Mouse (Mus musculus) heart, embryonic 15.5 days (tissue): Measurements from ENCODE around the gene Cdk5r2. TPM values are rescaled to one million over a fixed set of nuclear protein-coding genes. Genes with fewer than 3 reads are reported as not detected.

Experiments used
- ATAC-seq: fragments of 200-750 bp; cut with Nextera tagmentation; replicated peaks from 2 replicates; pipeline ENCODE4 v1.8.0; 2017; ENCODE audit warnings: low read depth, moderate TSS enrichment; ENCODE audit not compliant: insufficient number of reproducible peaks, insufficient read depth, low FRiP score
- H3K27ac ChIP-seq: fragments of 300-500 bp; sonication (generic); 2 replicates; pipeline ENCODE4 v1.5.1; 2015; ENCODE audit warnings: mild to moderate bottlenecking, inconsistent platforms
- H3K27me3 ChIP-seq: fragments of 300-500 bp; sonication (generic); 2 replicates; pipeline ENCODE4 v1.6.1; 2015; ENCODE audit warnings: inconsistent platforms
- H3K36me3 ChIP-seq: fragments of 300-500 bp; sonication (generic); 2 replicates; pipeline ENCODE4 v1.6.1; 2015; ENCODE audit warnings: mild to moderate bottlenecking, inconsistent platforms
- H3K4me1 ChIP-seq: fragments of 300-500 bp; sonication (generic); replicated peaks from 2 replicates; pipeline ENCODE4 v1.6.1; 2015; ENCODE audit warnings: inconsistent platforms
- H3K4me2 ChIP-seq: fragments of 300-500 bp; sonication (generic); 2 replicates; pipeline ENCODE4 v1.6.1; 2015; ENCODE audit warnings: inconsistent platforms, mild to moderate bottlenecking, moderate library complexity
- H3K4me3 ChIP-seq: fragments of 300-500 bp; sonication (generic); 2 replicates; pipeline ENCODE4 v1.5.1; 2015; ENCODE audit warnings: mild to moderate bottlenecking, inconsistent platforms
- H3K9ac ChIP-seq: fragments of 300-500 bp; sonication (generic); 2 replicates; pipeline ENCODE4 v1.6.1; 2015; ENCODE audit warnings: mild to moderate bottlenecking, inconsistent platforms
- H3K9me3 ChIP-seq: fragments of 300-500 bp; sonication (generic); replicated peaks from 2 replicates; pipeline ENCODE4 v1.6.1; 2016; ENCODE audit warnings: inconsistent platforms
- WGBS: fragments of 180-500 bp; shearing (Covaris S2); methylation state at CpG from one replicate; pipeline ENCODE4 v1.1.7; 2015; ENCODE audit warnings: mixed read lengths; 5-methylcytosine and 5-hydroxymethylcytosine counted together
- polyA plus RNA-seq: library from polyadenylated mRNA; unstranded; fragments of >200 nt; fragmentation: Nextera tagmentation; extraction: Ambion mirVana; gene quantifications from 2 replicates; pipeline ENCODE4 v1.2.1, GENCODE M21; 2015

Cdk5r2 gene
- polyA plus RNA-seq, 1 experiment from 2014 or later: not detected

GRCm38 (mm10) chr1:74877199-74877598 lies 22.5 kb downstream of the Cdk5r2 start:
- 41% methylated on average over 3 of the region's 3 CpGs for WGBS

GRCm38 (mm10) chr1:74880785-74881360 lies 26.1 kb downstream of the Cdk5r2 start:
- H3K9ac ChIP-seq: no peak overlapping the region
- H3K4me2 ChIP-seq: no peak overlapping the region
- H3K4me3 ChIP-seq: no peak overlapping the region
- H3K36me3 ChIP-seq: no peaks in the 10 kb centered on the region
- WGBS: 4% methylated on average over 18 of the region's 18 CpGs
- no peak overlapping the region for H3K27ac ChIP-seq
- ATAC-seq: no peak
- H3K27me3 ChIP-seq: peaks cover 82% of the 10 kb centered on the region
- H3K4me1 ChIP-seq: peaks cover 35% of the 10 kb centered on the region
- H3K9me3 ChIP-seq: no peaks in the 10 kb centered on the region

More at GRCm38 (mm10) chr1:74877199-74877598, 22.5 kb downstream of the Cdk5r2 start:
- Histone ChIP-seq H3K9ac (no peak overlapping the region), H3K4me2 (no peak overlapping the region), H3K4me3 (no peak overlapping the region), H3K27me3 (peaks cover 72% of the 10 kb centered on the region), H3K4me1 (peaks cover 10% of the 10 kb centered on the region), H3K9me3 (no peaks in the 10 kb centered on the region), H3K27ac (no peak overlapping the region), H3K36me3 (no peaks in the 10 kb centered on the region)
- no peak for ATAC-seq

GRCm38 (mm10) chr1:74882055-74882734 lies 27.5 kb downstream of the Cdk5r2 start:
- peak overlapping the region; percentile 77 for H3K4me2 ChIP-seq
- peaks cover 86% of the 10 kb centered on the region for H3K27me3 ChIP-seq
- ATAC-seq: no peak
- peak overlapping the region; percentile 31; the same call in 1 of the 2 replicates for H3K9ac ChIP-seq
- peaks cover 35% of the 10 kb centered on the region for H3K4me1 ChIP-seq
- H3K27ac ChIP-seq: no peak overlapping the region
- H3K9me3 ChIP-seq: no peaks in the 10 kb centered on the region
- no peaks in the 10 kb centered on the region for H3K36me3 ChIP-seq
- 3% methylated on average over 74 of the region's 74 CpGs for WGBS
- peak overlapping the region; percentile 43 for H3K4me3 ChIP-seq

GRCm38 (mm10) chr1:74882828-74883227 lies 28.1 kb downstream of the Cdk5r2 start:
- peak overlapping the region; percentile 43 for H3K4me3 ChIP-seq
- peaks cover 35% of the 10 kb centered on the region for H3K4me1 ChIP-seq
- no peaks in the 10 kb centered on the region for H3K9me3 ChIP-seq
- no peak for ATAC-seq
- no peak overlapping the region for H3K9ac ChIP-seq
- peaks cover 91% of the 10 kb centered on the region for H3K27me3 ChIP-seq
- H3K27ac ChIP-seq: no peak overlapping the region
- 8% methylated on average over 8 of the region's 8 CpGs for WGBS
- no peaks in the 10 kb centered on the region for H3K36me3 ChIP-seq
- peak overlapping the region; percentile 77 for H3K4me2 ChIP-seq

GRCm38 (mm10) chr1:74883441-74883840 lies 28.7 kb downstream of the Cdk5r2 start:
- 17% methylated on average over 5 of the region's 5 CpGs for WGBS
- Histone ChIP-seq H3K4me2 (no peak overlapping the region), H3K9me3 (no peaks in the 10 kb centered on the region), H3K27ac (no peak overlapping the region), H3K27me3 (peaks cover 94% of the 10 kb centered on the region), H3K4me3 (no peak overlapping the region), H3K9ac (no peak overlapping the region), H3K36me3 (no peaks in the 10 kb centered on the region), H3K4me1 (peaks cover 35% of the 10 kb centered on the region)
- ATAC-seq: no peak

GRCm38 (mm10) chr1:74884196-74885141 lies 29.7 kb downstream of the Cdk5r2 start:
- H3K27ac ChIP-seq: no peak overlapping the region
- ATAC-seq: no peak
- no peak overlapping the region for H3K9ac ChIP-seq
- H3K36me3 ChIP-seq: no peaks in the 10 kb centered on the region
- peak overlapping the region; percentile 45 for H3K4me3 ChIP-seq
- peaks cover 89% of the 10 kb centered on the region for H3K27me3 ChIP-seq
- peaks cover 35% of the 10 kb centered on the region for H3K4me1 ChIP-seq
- H3K4me2 ChIP-seq: peak overlapping the region; percentile 64
- no peaks in the 10 kb centered on the region for H3K9me3 ChIP-seq
- WGBS: under 1% methylated on average over 57 of the region's 57 CpGs

GRCm38 (mm10) chr1:74885369-74886042 lies 30.8 kb downstream of the Cdk5r2 start, which contains the start of gene Fev:
TSS of gene Fev (minus strand) at chr1:74885419.
- WGBS: under 1% methylated on average over 43 of the region's 43 CpGs
- no peaks in the 10 kb centered on the region for H3K9me3 ChIP-seq
- H3K27ac ChIP-seq: no peak within 1 kb of the TSS
- ATAC-seq: no peak; the same call in 1 of the 2 replicates
- H3K9ac ChIP-seq: no peak within 1 kb of the TSS
- H3K4me1 ChIP-seq: peaks cover 35% of the 10 kb centered on the region
- peak within 1 kb of the TSS; percentile 64 for H3K4me2 ChIP-seq
- H3K27me3 ChIP-seq: peaks cover 95% of the 10 kb centered on the region
- peak within 1 kb of the TSS; percentile 45 for H3K4me3 ChIP-seq
- no peaks in the 10 kb centered on the region for H3K36me3 ChIP-seq

GRCm38 (mm10) chr1:74891513-74891912 lies 36.8 kb downstream of the Cdk5r2 start:
- WGBS: 2% methylated on average over 8 of the region's 8 CpGs
- no peak overlapping the region for H3K9ac ChIP-seq
- H3K27me3 ChIP-seq: peaks cover 95% of the 10 kb centered on the region
- no peak overlapping the region for H3K4me2 ChIP-seq
- no peak for ATAC-seq
- no peak overlapping the region for H3K27ac ChIP-seq
- H3K4me1 ChIP-seq: peaks cover 11% of the 10 kb centered on the region
- no peaks in the 10 kb centered on the region for H3K9me3 ChIP-seq
- H3K4me3 ChIP-seq: no peak overlapping the region
- H3K36me3 ChIP-seq: no peaks in the 10 kb centered on the region

GRCm38 (mm10) chr1:74892351-74893133 lies 37.8 kb downstream of the Cdk5r2 start:
- Histone ChIP-seq H3K27me3 (peaks cover 95% of the 10 kb centered on the region), H3K36me3 (no peaks in the 10 kb centered on the region), H3K4me1 (peaks cover 11% of the 10 kb centered on the region), H3K9me3 (no peaks in the 10 kb centered on the region), H3K4me2 (peak overlapping the region; percentile 25; the same call in 1 of the 2 replicates), H3K27ac (no peak overlapping the region), H3K4me3 (peak overlapping the region; percentile 5; the same call in 1 of the 2 replicates), H3K9ac (no peak overlapping the region)
- ATAC-seq: no peak
- WGBS: 3% methylated on average over 39 of the region's 39 CpGs

- 4% methylated on average over 25 of the region's 25 CpGs for WGBS
- H3K27ac ChIP-seq: no peak within 1 kb of the TSS
- H3K27me3 ChIP-seq: peaks cover 95% of the 10 kb centered on the region
- H3K4me3 ChIP-seq: peak within 1 kb of the TSS; percentile 5; the same call in 1 of the 2 replicates
- H3K4me1 ChIP-seq: peaks cover 13% of the 10 kb centered on the region
- H3K36me3 ChIP-seq: no peaks in the 10 kb centered on the region
- no peak within 1 kb of the TSS for H3K9ac ChIP-seq
- no peak for ATAC-seq
- no peaks in the 10 kb centered on the region for H3K9me3 ChIP-seq
- H3K4me2 ChIP-seq: peak within 1 kb of the TSS; percentile 25; the same call in 1 of the 2 replicates
Observed at GRCm38 (mm10) chr1:74893134-74893855, 38.6 kb downstream of the Cdk5r2 start, which contains the start of gene Cryba2. TSS of gene Cryba2 (minus strand) at chr1:74893143.
